In the genomic region with DNA sequence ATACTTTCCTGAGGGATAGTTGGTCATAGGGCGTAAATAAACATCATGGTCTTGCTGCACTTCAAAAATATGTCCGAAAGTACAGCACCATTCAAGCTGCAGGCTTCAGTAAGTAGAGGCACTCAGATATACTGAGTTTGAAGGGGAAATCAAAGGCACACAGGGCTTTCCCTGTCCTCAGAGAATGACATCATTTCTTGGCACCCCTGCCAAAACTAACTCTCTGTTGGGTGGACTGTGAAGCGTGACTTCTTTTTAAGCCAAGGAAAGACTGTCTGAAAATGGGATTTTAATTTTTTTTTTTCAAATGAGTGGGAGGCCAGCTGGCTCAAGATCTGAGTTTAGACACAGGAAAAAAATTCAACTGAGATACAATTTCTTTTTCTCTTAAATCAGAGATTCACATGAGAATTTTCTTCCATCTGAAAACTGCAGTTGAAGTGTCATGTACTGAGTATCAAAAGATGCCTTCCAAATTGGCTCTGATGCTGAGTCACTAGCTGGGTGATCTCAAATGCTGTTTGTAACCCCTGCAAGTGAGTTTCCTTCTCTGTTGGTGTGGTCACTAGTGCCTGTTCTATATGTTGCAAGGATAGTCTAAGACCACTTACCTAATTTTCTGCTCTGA, we compare ENCODE assay signal across 8 mouse cellular contexts.
DNase-seq lines count a peak whose midpoint lies in the region; ATAC-seq lines count a peak whose summit lies in the region.

No protein-coding gene starts in this region.

- no peak overlapping the region for H3K9ac ChIP-seq in kidney, embryonic 14.5 days (ENCODE audit: low read depth, low read length)
- H3K9ac ChIP-seq in liver, embryonic 12.5 days, result no peak overlapping the region

- ATAC-seq in kidney, embryonic 14.5 days (ENCODE audit: low FRiP score, low TSS enrichment), result no peak
- no peak for ATAC-seq in liver, embryonic 12.5 days

- no peaks in the 10 kb centered on the region for H3K4me1 ChIP-seq in kidney, embryonic 14.5 days (ENCODE audit: control insufficient read depth, insufficient read depth, low read length)
- no peaks in the 10 kb centered on the region for H3K4me1 ChIP-seq in liver, embryonic 12.5 days

- no peak overlapping the region for H3K27ac ChIP-seq in kidney, embryonic 14.5 days (ENCODE audit: low read depth, low read length)
- H3K27ac ChIP-seq in liver, embryonic 12.5 days, result no peak overlapping the region

- WGBS in kidney, embryonic 14.5 days, result 81% methylated on average over 3 of the region's 3 CpGs
- whole genome bisulfite sequencing in liver, embryonic 12.5 days (ENCODE audit: insufficient replicate concordance), result 69% methylated on average over 3 of the region's 3 CpGs

- DNase-seq in kidney, adult 9 months, result peak; percentile 10
- peak; percentile 91 for DNase-seq in brain, adult 2 months (ENCODE audit: low read depth, low spot score)
- DNase-seq in frontal cortex, postnatal 10 days (ENCODE audit: low spot score in 2 of 2), result peak; percentile 68 to 70
- DNase-seq in layer of hippocampus, postnatal 14 days (ENCODE audit: low spot score in 2 of 2), result peak; percentile 39 to 79
- peak; percentile 57 to 86 for DNase-seq in right cerebral cortex, postnatal 36 days (ENCODE audit: low spot score in 2 of 2)
- no peak for DNase-seq in embryo, embryonic 11 days

- H3K27me3 ChIP-seq in kidney, embryonic 14.5 days (ENCODE audit: control insufficient read depth, insufficient read depth, low read length), result no peaks in the 10 kb centered on the region
- no peaks in the 10 kb centered on the region for H3K27me3 ChIP-seq in liver, embryonic 12.5 days (replicated peaks)

- H3K4me3 ChIP-seq in kidney, embryonic 14.5 days (ENCODE audit: low read length), result no peak overlapping the region
- no peak overlapping the region for H3K4me3 ChIP-seq in liver, embryonic 12.5 days

- no peaks in the 10 kb centered on the region for H3K36me3 ChIP-seq in kidney, embryonic 14.5 days (ENCODE audit: control insufficient read depth, insufficient read depth, low read length)
- H3K36me3 ChIP-seq in liver, embryonic 12.5 days, result no peaks in the 10 kb centered on the region

- H3K4me2 ChIP-seq in kidney, embryonic 14.5 days (replicated peaks; ENCODE audit: low read depth, low read length), result no peak overlapping the region
- H3K4me2 ChIP-seq in liver, embryonic 12.5 days, result no peak overlapping the region

- H3K9me3 ChIP-seq in kidney, embryonic 14.5 days (ENCODE audit: control insufficient read depth, low read length), result no peaks in the 10 kb centered on the region
- no peaks in the 10 kb centered on the region for H3K9me3 ChIP-seq in liver, embryonic 12.5 days (replicated peaks)
